Mouse (Mus musculus): ENCODE data around the gene Zp2.

DNA sequence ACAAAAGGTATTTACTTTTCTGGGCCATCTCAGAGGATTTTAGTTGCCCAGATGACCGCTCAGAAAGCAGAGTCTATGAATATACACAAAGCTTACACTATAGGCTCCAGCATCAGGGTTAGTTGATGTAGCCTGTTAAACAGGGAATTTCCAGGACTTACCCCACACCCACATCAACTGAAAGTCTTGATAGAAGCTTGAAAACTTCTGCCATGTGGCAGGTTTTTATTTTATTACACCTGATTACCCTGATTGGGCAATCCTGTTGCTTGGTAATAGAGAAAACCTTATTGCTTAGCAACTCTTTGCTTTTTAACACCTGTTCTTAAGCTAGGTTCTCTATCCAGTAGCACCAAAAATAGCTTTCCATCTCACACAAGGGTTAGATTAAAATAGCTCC, 2.3 kb downstream of the Zp2 start:
- TF ChIP-seq POLR2A (IDR thresholded peaks at IDR 0.05; ENCODE audit: extremely low read depth, insufficient read depth, low read length) (no peak), CTCF (IDR thresholded peaks at IDR 0.05; ENCODE audit: extremely low read depth, insufficient read depth, low read length) (no peak)

All from cortical plate, adult 2 months (tissue).